Mouse (Mus musculus): Measurements from ENCODE around the gene Car4. TPM values are rescaled to one million over a fixed set of nuclear protein-coding genes. Genes with fewer than 3 reads are reported as not detected.

The Car4 gene
- polyA plus RNA-seq, 1 experiment = 2.4 TPM

- no peak for TF ChIP-seq CTCF (IDR thresholded peaks at IDR 0.05; ENCODE audit: control insufficient read depth, insufficient read depth, insufficient replicate concordance, low read depth, low read length)
- no peak for TF ChIP-seq POLR2A (IDR thresholded peaks at IDR 0.05; ENCODE audit: control insufficient read depth, low read depth, low read length)
- peaks cover 14% of the 10 kb centered on the region for H3K4me1 ChIP-seq (ENCODE audit: control insufficient read depth, insufficient read depth, low read length)
- no peaks in the 10 kb centered on the region for H3K27me3 ChIP-seq (ENCODE audit: control insufficient read depth, insufficient read depth, low read length)
- H3K36me3 ChIP-seq (ENCODE audit: control insufficient read depth, insufficient read depth, low read length) = no peaks in the 10 kb centered on the region
- peak overlapping the region; percentile 83 for H3K4me3 ChIP-seq (ENCODE audit: control insufficient read depth, low read depth, low read length)
- no peak overlapping the region for H3K27ac ChIP-seq (ENCODE audit: control insufficient read depth, insufficient read depth, low read depth, low read length)
Observed at GRCm38 (mm10) chr11:84944639-84945435, 12.7 kb upstream of the Car4 start.

- peaks cover 14% of the 10 kb centered on the region for H3K4me1 ChIP-seq (ENCODE audit: control insufficient read depth, insufficient read depth, low read length)
- TF ChIP-seq CTCF (IDR thresholded peaks at IDR 0.05; ENCODE audit: control insufficient read depth, insufficient read depth, insufficient replicate concordance, low read depth, low read length) (no peak), POLR2A (IDR thresholded peaks at IDR 0.05; ENCODE audit: control insufficient read depth, low read depth, low read length) (no peak)
- H3K4me3 ChIP-seq (ENCODE audit: control insufficient read depth, low read depth, low read length) = peak overlapping the region; percentile 11
- no peak overlapping the region for H3K27ac ChIP-seq (ENCODE audit: control insufficient read depth, insufficient read depth, low read depth, low read length)
- no peaks in the 10 kb centered on the region for H3K27me3 ChIP-seq (ENCODE audit: control insufficient read depth, insufficient read depth, low read length)
- no peaks in the 10 kb centered on the region for H3K36me3 ChIP-seq (ENCODE audit: control insufficient read depth, insufficient read depth, low read length)
Observed at GRCm38 (mm10) chr11:84945841-84946240, 11.7 kb upstream of the Car4 start.

DNA sequence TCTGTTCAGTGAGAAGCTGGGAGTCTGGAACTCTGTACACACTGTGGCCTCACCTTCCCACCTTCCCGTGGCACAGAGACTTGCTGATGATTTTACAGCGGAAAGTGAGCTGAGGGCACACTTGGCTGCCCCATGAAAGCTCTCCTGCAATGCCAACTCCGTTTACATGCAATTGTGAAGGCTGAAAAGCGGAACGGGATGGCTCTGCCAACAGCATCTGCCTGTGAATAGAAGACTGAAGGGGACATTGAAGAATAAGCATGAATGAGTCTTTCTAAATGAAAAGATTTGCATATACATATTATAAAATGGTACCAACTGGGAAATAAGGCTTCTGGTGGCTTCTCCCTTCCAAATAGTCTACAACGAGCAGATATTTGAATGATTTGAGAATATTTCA lies 10.4 kb upstream of the Car4 start:
- TF ChIP-seq POLR2A (IDR thresholded peaks at IDR 0.05; ENCODE audit: control insufficient read depth, low read depth, low read length) = no peak
- TF ChIP-seq CTCF (IDR thresholded peaks at IDR 0.05; ENCODE audit: control insufficient read depth, insufficient read depth, insufficient replicate concordance, low read depth, low read length) = no peak
- H3K27me3 ChIP-seq (ENCODE audit: control insufficient read depth, insufficient read depth, low read length) = no peaks in the 10 kb centered on the region
- H3K36me3 ChIP-seq (ENCODE audit: control insufficient read depth, insufficient read depth, low read length) = no peaks in the 10 kb centered on the region
- no peak overlapping the region for H3K27ac ChIP-seq (ENCODE audit: control insufficient read depth, insufficient read depth, low read depth, low read length)
- H3K4me1 ChIP-seq (ENCODE audit: control insufficient read depth, insufficient read depth, low read length) = peaks cover 14% of the 10 kb centered on the region
- no peak overlapping the region for H3K4me3 ChIP-seq (ENCODE audit: control insufficient read depth, low read depth, low read length)

DNA sequence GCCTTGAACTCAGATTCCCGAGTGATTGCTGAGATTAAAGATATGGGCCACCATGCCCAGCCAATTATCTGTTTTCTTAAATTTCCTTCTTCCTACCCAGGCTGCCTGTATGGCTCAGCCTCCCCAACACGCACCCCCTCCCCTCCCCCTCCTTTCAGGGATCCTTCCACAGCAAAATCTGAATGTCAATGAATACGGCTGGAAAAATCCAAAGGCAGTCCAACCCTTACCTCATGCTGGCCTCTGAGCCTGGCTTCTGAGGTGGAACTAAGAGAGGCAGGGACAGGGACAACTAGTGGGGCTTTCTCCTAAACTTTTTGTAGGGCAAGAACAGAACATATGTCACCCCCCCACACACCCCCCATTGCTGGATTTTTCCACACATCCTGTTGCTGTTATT lies 9.5 kb upstream of the Car4 start:
- Histone ChIP-seq H3K4me3 (ENCODE audit: control insufficient read depth, low read depth, low read length) (no peak overlapping the region), H3K36me3 (ENCODE audit: control insufficient read depth, insufficient read depth, low read length) (no peaks in the 10 kb centered on the region), H3K27ac (ENCODE audit: control insufficient read depth, insufficient read depth, low read depth, low read length) (no peak overlapping the region), H3K27me3 (ENCODE audit: control insufficient read depth, insufficient read depth, low read length) (no peaks in the 10 kb centered on the region), H3K4me1 (ENCODE audit: control insufficient read depth, insufficient read depth, low read length) (peaks cover 14% of the 10 kb centered on the region)
- TF ChIP-seq CTCF (IDR thresholded peaks at IDR 0.05; ENCODE audit: control insufficient read depth, insufficient read depth, insufficient replicate concordance, low read depth, low read length) (no peak), POLR2A (IDR thresholded peaks at IDR 0.05; ENCODE audit: control insufficient read depth, low read depth, low read length) (no peak)

DNA sequence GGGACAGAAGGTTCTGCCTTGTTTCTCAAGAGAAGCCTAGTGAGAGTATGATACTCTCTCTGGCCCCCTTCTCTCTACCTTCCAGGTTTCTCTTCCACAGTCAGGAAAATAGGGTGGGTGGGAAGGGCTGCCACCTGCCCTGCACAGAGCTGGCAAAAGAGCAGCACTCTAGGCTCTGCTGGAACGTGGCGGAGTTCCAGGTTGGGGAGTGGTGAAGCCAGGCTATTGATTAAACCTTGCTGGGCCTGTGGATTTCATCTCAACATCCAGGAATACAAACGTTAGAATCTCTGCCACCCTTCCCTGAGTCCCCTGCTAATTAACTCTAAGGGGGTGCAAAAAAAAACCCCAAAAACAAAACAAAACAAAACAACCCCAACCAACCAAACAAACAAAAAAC lies 9.1 kb upstream of the Car4 start:
- no peaks in the 10 kb centered on the region for H3K27me3 ChIP-seq (ENCODE audit: control insufficient read depth, insufficient read depth, low read length)
- TF ChIP-seq POLR2A (IDR thresholded peaks at IDR 0.05; ENCODE audit: control insufficient read depth, low read depth, low read length) (no peak), CTCF (IDR thresholded peaks at IDR 0.05; ENCODE audit: control insufficient read depth, insufficient read depth, insufficient replicate concordance, low read depth, low read length) (no peak)
- no peak overlapping the region for H3K27ac ChIP-seq (ENCODE audit: control insufficient read depth, insufficient read depth, low read depth, low read length)

GRCm38 (mm10) chr11:84952611-84953010 lies 5.0 kb upstream of the Car4 start:
- no peak overlapping the region for H3K27ac ChIP-seq (ENCODE audit: control insufficient read depth, insufficient read depth, low read depth, low read length)
- H3K4me1 ChIP-seq (ENCODE audit: control insufficient read depth, insufficient read depth, low read length) = no peaks in the 10 kb centered on the region; the same call in 1 of the 2 replicates
- TF ChIP-seq POLR2A (IDR thresholded peaks at IDR 0.05; ENCODE audit: control insufficient read depth, low read depth, low read length) (no peak), CTCF (IDR thresholded peaks at IDR 0.05; ENCODE audit: control insufficient read depth, insufficient read depth, insufficient replicate concordance, low read depth, low read length) (no peak)
- H3K36me3 ChIP-seq (ENCODE audit: control insufficient read depth, insufficient read depth, low read length) = no peaks in the 10 kb centered on the region
- no peak overlapping the region for H3K4me3 ChIP-seq (ENCODE audit: control insufficient read depth, low read depth, low read length)
- H3K27me3 ChIP-seq (ENCODE audit: control insufficient read depth, insufficient read depth, low read length) = no peaks in the 10 kb centered on the region

More for the DNA sequence above, 9.1 kb upstream of the Car4 start:
- Histone ChIP-seq H3K4me1 (ENCODE audit: control insufficient read depth, insufficient read depth, low read length) (peaks cover 11% of the 10 kb centered on the region), H3K36me3 (ENCODE audit: control insufficient read depth, insufficient read depth, low read length) (no peaks in the 10 kb centered on the region), H3K4me3 (ENCODE audit: control insufficient read depth, low read depth, low read length) (no peak overlapping the region)

DNA sequence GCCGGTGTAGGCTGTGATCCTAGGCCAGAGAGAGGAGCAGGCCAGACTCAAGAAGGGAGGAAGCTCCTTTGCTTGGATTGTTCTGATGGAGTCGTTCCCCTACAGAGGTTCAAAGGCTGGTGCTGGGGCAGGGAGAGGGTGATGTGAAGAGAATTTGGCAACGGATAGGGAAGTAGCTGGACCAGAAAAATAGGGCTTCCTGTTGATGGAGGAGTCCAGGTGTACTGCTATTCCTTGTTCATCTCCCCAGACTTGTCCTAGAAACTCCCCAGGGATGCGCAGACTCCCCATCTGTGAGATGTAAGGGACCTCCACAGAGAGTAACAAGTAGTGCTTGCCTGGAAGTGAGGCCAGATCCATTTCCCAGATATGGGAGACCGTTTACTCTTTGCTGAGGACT lies 1.2 kb upstream of the Car4 start:
- Histone ChIP-seq H3K27me3 (ENCODE audit: control insufficient read depth, insufficient read depth, low read length) (no peaks in the 10 kb centered on the region), H3K27ac (ENCODE audit: control insufficient read depth, insufficient read depth, low read depth, low read length) (no peak overlapping the region), H3K4me1 (ENCODE audit: control insufficient read depth, insufficient read depth, low read length) (no peaks in the 10 kb centered on the region; the same call in none of the 2 replicates), H3K4me3 (ENCODE audit: control insufficient read depth, low read depth, low read length) (no peak overlapping the region), H3K36me3 (ENCODE audit: control insufficient read depth, insufficient read depth, low read length) (no peaks in the 10 kb centered on the region)
- TF ChIP-seq POLR2A (IDR thresholded peaks at IDR 0.05; ENCODE audit: control insufficient read depth, low read depth, low read length) = no peak
- no peak for TF ChIP-seq CTCF (IDR thresholded peaks at IDR 0.05; ENCODE audit: control insufficient read depth, insufficient read depth, insufficient replicate concordance, low read depth, low read length)

All from testis, adult 2 months (tissue).